13 mouse cellular contexts compared by ENCODE assay signal in genomic region chr9:56260495-56261136, GRCm38 (mm10).
DNase-seq lines count a peak whose midpoint lies in the region; ATAC-seq and TF ChIP-seq lines count a peak whose summit lies in the region.
"Had no signal": no experiment of that assay in that cellular context is flagged by ENCODE, and none has a peak within 500 bp of the region (broad histone marks: within the 10 kb centered on the region; RNA-seq: fewer than 3 reads in every experiment).

No protein-coding gene starts in this region.

- H3K27me3 ChIP-seq in hindbrain, embryonic 10.5 days (ENCODE audit: insufficient read depth, poor library complexity, severe bottlenecking), result no peaks in the 10 kb centered on the region
- no peaks in the 10 kb centered on the region for H3K27me3 ChIP-seq in hindbrain, embryonic 16.5 days (replicated peaks; ENCODE audit: control insufficient read depth, insufficient read depth, low read length)
- H3K27me3 ChIP-seq: embryonic facial prominence, embryonic 12.5 days; midbrain, embryonic 13.5 days had no signal

- TF ChIP-seq POLR2A in bone marrow macrophage, adult 2 months (IDR thresholded peaks at IDR 0.05; ENCODE audit: borderline replicate concordance, low read depth, low read length), result no peak

- DNase-seq in CD4-positive, CD25-positive, alpha-beta regulatory T cell, adult 2 months (ENCODE audit: low read depth, low spot score), result peak; percentile 34
- DNase-seq in hindbrain, embryonic 10.5 days (ENCODE audit: low spot score), result peak; percentile 13
- DNase-seq in CD4-positive helper T cell, adult 2 months (ENCODE audit: low read depth, low spot score), result peak; percentile 66
- no peak for DNase-seq in c-Kit-positive CD71-positive TER-119-positive erythroid progenitor cells, embryonic 14.5 days (ENCODE audit: low spot score)
- DNase-seq in cerebellum, adult 8-10 months, result no peak
- DNase-seq: adrenal gland, postnatal 25 days had no signal

- H3K9me3 ChIP-seq in hindbrain, embryonic 10.5 days, result peaks cover 5% of the 10 kb centered on the region
- peaks cover 5% of the 10 kb centered on the region for H3K9me3 ChIP-seq in hindbrain, embryonic 16.5 days (ENCODE audit: control insufficient read depth, low read length)

- H3K4me1 ChIP-seq in hindbrain, embryonic 10.5 days (replicated peaks), result no peaks in the 10 kb centered on the region
- H3K4me1 ChIP-seq in hindbrain, embryonic 16.5 days (ENCODE audit: control insufficient read depth, insufficient read depth, low read depth, low read length), result no peaks in the 10 kb centered on the region
- H3K4me1 ChIP-seq in bone marrow macrophage, adult 2 months (ENCODE audit: control insufficient read depth, insufficient read depth, low read length), result peaks cover 45% of the 10 kb centered on the region
- H3K4me1 ChIP-seq: midbrain, embryonic 13.5 days had no signal

- no peak overlapping the region for H3K9ac ChIP-seq in hindbrain, embryonic 16.5 days (ENCODE audit: low read depth, low read length)
- H3K9ac ChIP-seq: embryonic facial prominence, embryonic 12.5 days; midbrain, embryonic 13.5 days had no signal

- ATAC-seq in CD4-positive, CD25-positive, alpha-beta regulatory T cell, adult 4 months, result no peak
- ATAC-seq in hindbrain, embryonic 16.5 days, result no peak
- ATAC-seq: intestine, postnatal 0 days; midbrain, embryonic 13.5 days had no signal

- H3K4me2 ChIP-seq in hindbrain, embryonic 16.5 days (ENCODE audit: low read length), result no peak overlapping the region
- H3K4me2 ChIP-seq: embryonic facial prominence, embryonic 12.5 days; midbrain, embryonic 13.5 days had no signal

- peak; percentile 38; the same call in 1 of the 2 replicates for TF ChIP-seq CTCF in bone marrow macrophage, adult 2 months (IDR thresholded peaks at IDR 0.05; ENCODE audit: low read depth, low read length)

- H3K27ac ChIP-seq in hindbrain, embryonic 10.5 days, result no peak overlapping the region
- H3K27ac ChIP-seq in hindbrain, embryonic 16.5 days (ENCODE audit: low read depth, low read length), result no peak overlapping the region
- no peak overlapping the region for H3K27ac ChIP-seq in bone marrow macrophage, adult 2 months (ENCODE audit: insufficient read depth, low read depth, low read length)
- H3K27ac ChIP-seq: embryonic facial prominence, embryonic 12.5 days; kidney, postnatal 0 days; midbrain, embryonic 13.5 days had no signal

- H3K4me3 ChIP-seq in hindbrain, embryonic 10.5 days, result no peak overlapping the region
- no peak overlapping the region for H3K4me3 ChIP-seq in hindbrain, embryonic 16.5 days (ENCODE audit: low read length)
- H3K4me3 ChIP-seq in bone marrow macrophage, adult 2 months (ENCODE audit: insufficient read depth, low read length), result no peak overlapping the region
- H3K4me3 ChIP-seq: embryonic facial prominence, embryonic 12.5 days; midbrain, embryonic 13.5 days had no signal

- peaks cover 24% of the 10 kb centered on the region for H3K36me3 ChIP-seq in hindbrain, embryonic 10.5 days
- H3K36me3 ChIP-seq in hindbrain, embryonic 16.5 days (ENCODE audit: control insufficient read depth, insufficient read depth, low read length), result no peaks in the 10 kb centered on the region; the same call in 1 of the 2 replicates

- WGBS in hindbrain, embryonic 10.5 days, result 88% methylated on average over 14 of the region's 14 CpGs
- WGBS in hindbrain, embryonic 16.5 days, result 88% methylated on average over 14 of the region's 14 CpGs

Comparison
In these comparisons a context has a peak if more than half of its experiments do, and no peak if none do; other contexts are left out.
1. DNase-seq: peak in CD4-positive, CD25-positive, alpha-beta regulatory T cell, adult 2 months (single experiment), hindbrain, embryonic 10.5 days (single experiment) and CD4-positive helper T cell, adult 2 months (single experiment); none in c-Kit-positive CD71-positive TER-119-positive erythroid progenitor cells, embryonic 14.5 days (single experiment) and cerebellum, adult 8-10 months (single experiment).